24 mouse cellular contexts compared by ENCODE assay signal in genomic region chr3:126732323-126732722, GRCm38 (mm10).
DNase-seq lines count a peak whose midpoint lies in the region; ATAC-seq lines count a peak whose summit lies in the region.
"Had no signal": no experiment of that assay in that cellular context is flagged by ENCODE, and none has a peak within 500 bp of the region (broad histone marks: within the 10 kb centered on the region; RNA-seq: fewer than 3 reads in every experiment).

No protein-coding gene starts in this region.

- no peak overlapping the region for H3K4me3 ChIP-seq in embryonic facial prominence, embryonic 11.5 days (ENCODE audit: low read depth, low read length)
- H3K4me3 ChIP-seq in embryonic facial prominence, embryonic 10.5 days, result no peak overlapping the region
- no peak overlapping the region for H3K4me3 ChIP-seq in hindbrain, embryonic 16.5 days (ENCODE audit: low read length)
- H3K4me3 ChIP-seq in hindbrain, embryonic 14.5 days (replicated peaks; ENCODE audit: low read length), result no peak overlapping the region
- no peak overlapping the region for H3K4me3 ChIP-seq in lung, embryonic 15.5 days
- H3K4me3 ChIP-seq: embryonic facial prominence, embryonic 12.5 days; forebrain, embryonic 13.5 days; forebrain, embryonic 15.5 days had no signal

- no peak for DNase-seq in embryonic facial prominence, embryonic 11.5 days (ENCODE audit: low spot score)
- no peak for DNase-seq in embryonic facial prominence, embryonic 10.5 days (ENCODE audit: low spot score)
- DNase-seq in hindbrain, embryonic 14.5 days (ENCODE audit: low spot score), result no peak
- no peak for DNase-seq in lung, postnatal 14 days
- DNase-seq: adrenal gland, adult 8-10 months; adrenal gland, postnatal 14 days; adrenal gland, postnatal 36 days; B cell, adult 2 months; cerebellum, adult 11-12 months; cerebellum, adult 2 months; cerebellum, adult 9-10 months; cerebellum, postnatal 10 days; cerebellum, postnatal 25 days; forebrain, postnatal 0 days had no signal

- H3K9ac ChIP-seq in embryonic facial prominence, embryonic 11.5 days (replicated peaks; ENCODE audit: low read length), result no peak overlapping the region
- H3K9ac ChIP-seq in hindbrain, embryonic 16.5 days (ENCODE audit: low read depth, low read length), result no peak overlapping the region
- no peak overlapping the region for H3K9ac ChIP-seq in hindbrain, embryonic 14.5 days
- no peak overlapping the region for H3K9ac ChIP-seq in lung, embryonic 15.5 days
- H3K9ac ChIP-seq: embryonic facial prominence, embryonic 12.5 days; forebrain, embryonic 13.5 days; forebrain, embryonic 15.5 days; forebrain, postnatal 0 days had no signal

- no peaks in the 10 kb centered on the region for H3K9me3 ChIP-seq in embryonic facial prominence, embryonic 11.5 days (replicated peaks; ENCODE audit: control insufficient read depth, low read length)
- H3K9me3 ChIP-seq in embryonic facial prominence, embryonic 10.5 days, result no peaks in the 10 kb centered on the region
- no peaks in the 10 kb centered on the region for H3K9me3 ChIP-seq in hindbrain, embryonic 16.5 days (ENCODE audit: control insufficient read depth, low read length)
- no peaks in the 10 kb centered on the region for H3K9me3 ChIP-seq in hindbrain, embryonic 14.5 days (ENCODE audit: control insufficient read depth, low read length)
- H3K9me3 ChIP-seq in lung, embryonic 15.5 days, result no peaks in the 10 kb centered on the region
- H3K9me3 ChIP-seq: embryonic facial prominence, embryonic 12.5 days; forebrain, embryonic 13.5 days; forebrain, embryonic 15.5 days had no signal

- H3K27me3 ChIP-seq in embryonic facial prominence, embryonic 11.5 days (ENCODE audit: control insufficient read depth, insufficient read depth, low read length), result no peaks in the 10 kb centered on the region
- no peaks in the 10 kb centered on the region for H3K27me3 ChIP-seq in embryonic facial prominence, embryonic 10.5 days (replicated peaks; ENCODE audit: low read depth, poor library complexity, severe bottlenecking)
- H3K27me3 ChIP-seq in hindbrain, embryonic 16.5 days (replicated peaks; ENCODE audit: control insufficient read depth, insufficient read depth, low read length), result no peaks in the 10 kb centered on the region
- H3K27me3 ChIP-seq in hindbrain, embryonic 14.5 days (ENCODE audit: control insufficient read depth, insufficient read depth, low read length), result no peaks in the 10 kb centered on the region
- H3K27me3 ChIP-seq in lung, embryonic 15.5 days, result no peaks in the 10 kb centered on the region
- H3K27me3 ChIP-seq: CH12.LX; embryonic facial prominence, embryonic 12.5 days; forebrain, embryonic 13.5 days; forebrain, embryonic 15.5 days; Patski had no signal

- no peak overlapping the region for H3K4me2 ChIP-seq in embryonic facial prominence, embryonic 11.5 days (ENCODE audit: low read depth, low read length)
- no peak overlapping the region for H3K4me2 ChIP-seq in hindbrain, embryonic 16.5 days (ENCODE audit: low read length)
- no peak overlapping the region for H3K4me2 ChIP-seq in hindbrain, embryonic 14.5 days (replicated peaks)
- H3K4me2 ChIP-seq in lung, embryonic 15.5 days, result no peak overlapping the region
- H3K4me2 ChIP-seq: embryonic facial prominence, embryonic 12.5 days; forebrain, embryonic 13.5 days; forebrain, embryonic 15.5 days had no signal

- no peaks in the 10 kb centered on the region for H3K4me1 ChIP-seq in embryonic facial prominence, embryonic 11.5 days (ENCODE audit: control insufficient read depth, insufficient read depth, low read length)
- H3K4me1 ChIP-seq in embryonic facial prominence, embryonic 10.5 days, result peaks cover 7% of the 10 kb centered on the region; the same call in 1 of the 2 replicates
- H3K4me1 ChIP-seq in hindbrain, embryonic 16.5 days (ENCODE audit: control insufficient read depth, insufficient read depth, low read depth, low read length), result no peaks in the 10 kb centered on the region
- no peaks in the 10 kb centered on the region for H3K4me1 ChIP-seq in hindbrain, embryonic 14.5 days (replicated peaks; ENCODE audit: control insufficient read depth, insufficient read depth, low read length)
- no peaks in the 10 kb centered on the region for H3K4me1 ChIP-seq in lung, embryonic 15.5 days
- H3K4me1 ChIP-seq: forebrain, embryonic 15.5 days had no signal

- H3K36me3 ChIP-seq in embryonic facial prominence, embryonic 11.5 days (replicated peaks; ENCODE audit: control insufficient read depth, insufficient read depth, low read depth, low read length), result no peaks in the 10 kb centered on the region
- H3K36me3 ChIP-seq in embryonic facial prominence, embryonic 10.5 days (replicated peaks), result no peaks in the 10 kb centered on the region
- H3K36me3 ChIP-seq in hindbrain, embryonic 16.5 days (ENCODE audit: control insufficient read depth, insufficient read depth, low read length), result no peaks in the 10 kb centered on the region
- H3K36me3 ChIP-seq in hindbrain, embryonic 14.5 days (replicated peaks; ENCODE audit: control insufficient read depth, insufficient read depth), result no peaks in the 10 kb centered on the region
- H3K36me3 ChIP-seq in lung, embryonic 15.5 days, result no peaks in the 10 kb centered on the region
- H3K36me3 ChIP-seq: embryonic facial prominence, embryonic 12.5 days; forebrain, embryonic 15.5 days; G1E had no signal

- 0 out of 2 replicates have a peak, but pooled peaks have one; percentile 9 for ATAC-seq in embryonic facial prominence, embryonic 11.5 days (replicated peaks; ENCODE audit: insufficient number of reproducible peaks, low FRiP score, low TSS enrichment, low read depth)
- ATAC-seq in hindbrain, embryonic 16.5 days, result peak; percentile 32; the same call in 1 of the 2 replicates
- no peak for ATAC-seq in hindbrain, embryonic 14.5 days (ENCODE audit: low FRiP score)
- peak; percentile 57; the same call in 1 of the 2 replicates for ATAC-seq in lung, embryonic 15.5 days (ENCODE audit: borderline replicate concordance, extremely low read depth, low FRiP score, low TSS enrichment)
- ATAC-seq: activated CD4-positive, CD25-positive, alpha-beta regulatory T cell, adult 4 months; CD4-positive, CD25-positive, alpha-beta regulatory T cell, adult 4 months; forebrain, embryonic 13.5 days; forebrain, embryonic 15.5 days; forebrain, postnatal 0 days; Patski had no signal

- WGBS in embryonic facial prominence, embryonic 11.5 days, result 85% methylated on average over 2 of the region's 2 CpGs
- 83% methylated on average over 2 of the region's 2 CpGs for WGBS in embryonic facial prominence, embryonic 10.5 days
- 100% methylated on average over 2 of the region's 2 CpGs for WGBS in hindbrain, embryonic 16.5 days
- WGBS in hindbrain, embryonic 14.5 days, result 95% methylated on average over 2 of the region's 2 CpGs
- WGBS in lung, embryonic 15.5 days, result 85% methylated on average over 2 of the region's 2 CpGs

- H3K27ac ChIP-seq in embryonic facial prominence, embryonic 11.5 days (replicated peaks; ENCODE audit: low read depth, low read length), result no peak overlapping the region
- no peak overlapping the region for H3K27ac ChIP-seq in embryonic facial prominence, embryonic 10.5 days (replicated peaks)
- no peak overlapping the region for H3K27ac ChIP-seq in hindbrain, embryonic 16.5 days (ENCODE audit: low read depth, low read length)
- no peak overlapping the region for H3K27ac ChIP-seq in hindbrain, embryonic 14.5 days
- no peak overlapping the region for H3K27ac ChIP-seq in lung, embryonic 15.5 days
- H3K27ac ChIP-seq: embryonic facial prominence, embryonic 12.5 days; forebrain, embryonic 13.5 days; forebrain, embryonic 15.5 days had no signal
